Mouse (Mus musculus): ENCODE data around the gene Cenpp. TPM values are rescaled to one million over a fixed set of nuclear protein-coding genes. Genes with fewer than 3 reads are reported as not detected.
A peak's percentile ranks its signal among the peaks of the same experiment; 100 is the strongest.

Cenpp gene
- polyA plus RNA-seq, 1 experiment, result 27.2 TPM

DNA sequence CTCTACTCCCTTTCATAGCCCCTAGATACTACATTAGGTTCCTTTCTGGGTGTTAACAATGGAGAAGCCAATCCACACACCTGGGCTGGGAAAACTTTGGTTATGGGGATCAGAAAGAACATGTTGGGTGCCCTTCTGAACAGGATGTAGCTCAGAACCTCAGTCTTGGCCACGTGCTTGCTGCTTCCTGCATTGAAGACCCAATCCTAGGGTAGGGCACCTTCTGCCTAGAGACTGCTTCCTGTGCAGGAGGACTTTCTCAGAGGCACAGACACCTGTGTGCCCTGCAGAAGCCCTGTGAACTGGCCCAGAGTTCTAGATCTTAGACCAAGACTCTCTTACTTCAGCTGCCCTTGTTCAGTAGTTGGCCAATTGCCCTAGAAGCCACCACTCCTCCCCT, 216.8 kb downstream of the Cenpp start:
- H3K4me1 ChIP-seq (ENCODE audit: control insufficient read depth, insufficient read depth, low read length), result no peaks in the 10 kb centered on the region
- TF ChIP-seq EP300 (IDR thresholded peaks at IDR 0.05; ENCODE audit: insufficient read depth, low read depth, low read length) (no peak), CTCF (IDR thresholded peaks at IDR 0.05; ENCODE audit: low read depth, low read length) (no peak), POLR2A (IDR thresholded peaks at IDR 0.05; ENCODE audit: insufficient read depth, low read length) (no peak)
- no peaks in the 10 kb centered on the region for H3K9me3 ChIP-seq (replicated peaks; ENCODE audit: control insufficient read depth, insufficient read depth, low read length, poor library complexity, severe bottlenecking)
- H3K36me3 ChIP-seq (ENCODE audit: control insufficient read depth, insufficient read depth, low read length, poor library complexity, severe bottlenecking), result no peaks in the 10 kb centered on the region
- no peaks in the 10 kb centered on the region for H3K27me3 ChIP-seq (ENCODE audit: control insufficient read depth, insufficient read depth, low read length, poor library complexity, severe bottlenecking)
- no peak overlapping the region for H3K4me3 ChIP-seq (ENCODE audit: low read depth, low read length)
- no peak overlapping the region for H3K9ac ChIP-seq (ENCODE audit: low read depth, poor library complexity, severe bottlenecking)
- no peak overlapping the region for H3K27ac ChIP-seq (ENCODE audit: insufficient read depth, low read length)

DNA sequence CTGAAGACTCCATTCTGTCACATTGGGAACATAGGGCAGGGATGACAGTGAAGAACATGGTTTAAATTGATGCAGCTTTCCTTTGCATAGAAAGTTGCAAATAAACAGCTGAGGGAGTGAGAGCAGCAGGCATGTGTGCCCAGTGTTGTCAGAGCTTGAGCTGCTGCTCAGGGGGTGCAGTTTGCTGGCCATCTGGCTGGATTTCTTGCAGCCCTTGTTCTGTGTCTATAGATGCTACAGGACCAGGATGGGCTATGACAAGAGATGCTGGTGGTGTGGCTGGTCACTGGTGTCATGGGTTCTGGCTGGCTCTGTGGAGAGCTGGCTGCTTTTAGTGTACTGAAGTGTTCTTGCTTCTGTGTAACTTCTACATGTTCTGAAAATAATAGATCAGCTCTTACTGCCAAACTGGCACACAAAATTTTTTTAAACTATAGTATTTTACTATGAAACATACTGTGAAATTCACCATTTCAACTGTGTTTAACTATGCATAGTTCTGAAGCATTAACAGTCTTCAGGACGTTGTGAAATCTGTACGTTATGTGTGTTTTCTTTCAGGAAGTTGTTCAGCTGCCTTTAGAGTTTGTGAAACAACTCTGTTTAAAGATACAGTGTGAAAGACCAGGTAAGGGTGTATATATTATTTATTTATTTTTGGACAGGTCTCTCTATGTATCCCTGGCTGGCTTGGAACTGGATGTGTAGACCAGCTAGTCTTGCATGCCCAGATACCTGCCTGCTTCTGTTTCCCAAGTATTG, 219.1 kb downstream of the Cenpp start:
- no peak for TF ChIP-seq EP300 (IDR thresholded peaks at IDR 0.05; ENCODE audit: insufficient read depth, low read depth, low read length)
- no peak for TF ChIP-seq CTCF (IDR thresholded peaks at IDR 0.05; ENCODE audit: low read depth, low read length)
- TF ChIP-seq POLR2A (IDR thresholded peaks at IDR 0.05; ENCODE audit: insufficient read depth, low read length), result no peak
- Histone ChIP-seq H3K36me3 (ENCODE audit: control insufficient read depth, insufficient read depth, low read length, poor library complexity, severe bottlenecking) (no peaks in the 10 kb centered on the region), H3K4me3 (ENCODE audit: low read depth, low read length) (no peak overlapping the region), H3K27ac (ENCODE audit: insufficient read depth, low read length) (no peak overlapping the region), H3K4me1 (ENCODE audit: control insufficient read depth, insufficient read depth, low read length) (no peaks in the 10 kb centered on the region), H3K27me3 (ENCODE audit: control insufficient read depth, insufficient read depth, low read length, poor library complexity, severe bottlenecking) (no peaks in the 10 kb centered on the region), H3K9me3 (replicated peaks; ENCODE audit: control insufficient read depth, insufficient read depth, low read length, poor library complexity, severe bottlenecking) (no peaks in the 10 kb centered on the region), H3K9ac (ENCODE audit: low read depth, poor library complexity, severe bottlenecking) (no peak overlapping the region)

DNA sequence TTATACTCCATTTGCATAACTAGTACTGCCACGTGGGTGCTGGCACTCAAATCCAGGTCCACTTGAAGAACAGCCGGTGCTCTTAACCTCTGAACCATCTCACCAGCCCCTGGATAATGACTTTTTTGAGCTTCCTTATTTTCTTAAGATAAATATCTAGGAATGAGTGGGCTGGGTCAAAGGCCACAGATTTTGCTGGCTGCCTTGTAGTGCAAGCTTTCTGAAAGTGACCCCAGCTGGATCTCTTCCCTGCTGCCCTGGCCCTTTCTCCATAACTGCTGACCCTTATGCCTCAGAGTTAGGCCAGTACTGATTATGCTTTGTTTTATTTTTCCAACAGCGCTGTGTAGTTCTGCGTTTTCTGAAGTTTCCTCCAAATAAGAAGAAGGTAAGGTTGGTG, 222.1 kb downstream of the Cenpp start:
- no peak overlapping the region for H3K27ac ChIP-seq (ENCODE audit: insufficient read depth, low read length)
- no peak overlapping the region for H3K4me3 ChIP-seq (ENCODE audit: low read depth, low read length)
- H3K9ac ChIP-seq (ENCODE audit: low read depth, poor library complexity, severe bottlenecking), result no peak overlapping the region
- no peaks in the 10 kb centered on the region for H3K27me3 ChIP-seq (ENCODE audit: control insufficient read depth, insufficient read depth, low read length, poor library complexity, severe bottlenecking)
- no peaks in the 10 kb centered on the region for H3K4me1 ChIP-seq (ENCODE audit: control insufficient read depth, insufficient read depth, low read length)
- no peak for TF ChIP-seq POLR2A (IDR thresholded peaks at IDR 0.05; ENCODE audit: insufficient read depth, low read length)
- TF ChIP-seq EP300 (IDR thresholded peaks at IDR 0.05; ENCODE audit: insufficient read depth, low read depth, low read length), result no peak
- no peaks in the 10 kb centered on the region for H3K36me3 ChIP-seq (ENCODE audit: control insufficient read depth, insufficient read depth, low read length, poor library complexity, severe bottlenecking)
- H3K9me3 ChIP-seq (replicated peaks; ENCODE audit: control insufficient read depth, insufficient read depth, low read length, poor library complexity, severe bottlenecking), result no peaks in the 10 kb centered on the region

DNA sequence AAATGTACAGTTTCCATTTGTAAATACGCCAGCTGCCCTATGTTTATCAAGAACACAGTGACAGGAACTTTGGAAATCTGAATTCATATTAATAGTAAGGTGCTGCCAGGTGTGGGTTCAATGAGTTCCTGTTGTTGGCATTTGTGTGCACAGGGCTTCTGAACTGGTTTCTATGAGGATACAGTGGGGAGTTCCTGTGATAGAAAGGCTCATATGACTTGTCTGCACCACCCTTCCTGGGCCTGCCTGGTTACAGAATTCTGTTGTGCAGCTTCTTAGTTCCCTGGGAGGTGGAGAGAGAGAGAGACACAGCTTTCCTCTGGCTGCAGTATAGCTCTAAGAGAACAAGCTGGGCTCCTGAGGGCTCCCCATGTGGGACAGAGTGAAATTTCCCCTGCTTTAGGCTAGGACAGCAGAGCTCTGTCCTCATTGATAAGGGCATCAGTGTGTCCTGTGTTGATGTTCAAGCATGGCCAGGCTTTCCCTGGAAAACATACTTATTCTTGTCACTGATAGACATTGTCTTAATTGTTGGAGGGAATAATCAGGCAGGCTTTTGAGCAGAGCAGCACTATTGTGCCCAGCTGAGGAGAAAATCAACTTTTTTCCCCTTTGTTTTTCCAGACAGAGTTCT, 224.4 kb downstream of the Cenpp start:
- H3K4me3 ChIP-seq (ENCODE audit: low read depth, low read length), result no peak overlapping the region
- no peak overlapping the region for H3K9ac ChIP-seq (ENCODE audit: low read depth, poor library complexity, severe bottlenecking)
- TF ChIP-seq POLR2A (IDR thresholded peaks at IDR 0.05; ENCODE audit: insufficient read depth, low read length) (no peak), CTCF (IDR thresholded peaks at IDR 0.05; ENCODE audit: low read depth, low read length) (no peak), EP300 (IDR thresholded peaks at IDR 0.05; ENCODE audit: insufficient read depth, low read depth, low read length) (no peak)
- H3K27me3 ChIP-seq (ENCODE audit: control insufficient read depth, insufficient read depth, low read length, poor library complexity, severe bottlenecking), result no peaks in the 10 kb centered on the region
- no peaks in the 10 kb centered on the region for H3K36me3 ChIP-seq (ENCODE audit: control insufficient read depth, insufficient read depth, low read length, poor library complexity, severe bottlenecking)
- H3K27ac ChIP-seq (ENCODE audit: insufficient read depth, low read length), result no peak overlapping the region
- H3K4me1 ChIP-seq (ENCODE audit: control insufficient read depth, insufficient read depth, low read length), result no peaks in the 10 kb centered on the region
- H3K9me3 ChIP-seq (replicated peaks; ENCODE audit: control insufficient read depth, insufficient read depth, low read length, poor library complexity, severe bottlenecking), result no peaks in the 10 kb centered on the region

DNA sequence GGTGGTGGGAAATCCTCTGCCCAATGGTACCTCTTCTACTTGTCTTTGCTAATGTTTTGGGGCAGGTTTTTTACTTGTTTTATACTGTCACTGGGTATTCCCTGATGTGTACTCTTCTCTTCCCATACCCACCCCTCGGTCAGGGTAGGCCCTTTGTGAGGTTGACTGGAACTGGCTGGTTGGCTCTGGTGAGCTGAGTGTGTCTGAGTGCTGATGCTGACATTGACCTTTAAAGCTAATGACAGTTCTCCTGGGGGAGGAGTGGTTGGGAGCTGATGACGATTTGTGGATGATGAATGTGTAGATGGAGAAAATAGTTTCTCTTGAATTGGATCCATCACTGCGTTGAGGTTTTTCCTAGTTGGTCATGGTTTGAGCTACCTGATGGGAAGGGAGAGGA, 225.8 kb downstream of the Cenpp start:
- H3K9me3 ChIP-seq (replicated peaks; ENCODE audit: control insufficient read depth, insufficient read depth, low read length, poor library complexity, severe bottlenecking), result no peaks in the 10 kb centered on the region
- H3K27ac ChIP-seq (ENCODE audit: insufficient read depth, low read length), result no peak overlapping the region
- H3K36me3 ChIP-seq (ENCODE audit: control insufficient read depth, insufficient read depth, low read length, poor library complexity, severe bottlenecking), result no peaks in the 10 kb centered on the region

DNA sequence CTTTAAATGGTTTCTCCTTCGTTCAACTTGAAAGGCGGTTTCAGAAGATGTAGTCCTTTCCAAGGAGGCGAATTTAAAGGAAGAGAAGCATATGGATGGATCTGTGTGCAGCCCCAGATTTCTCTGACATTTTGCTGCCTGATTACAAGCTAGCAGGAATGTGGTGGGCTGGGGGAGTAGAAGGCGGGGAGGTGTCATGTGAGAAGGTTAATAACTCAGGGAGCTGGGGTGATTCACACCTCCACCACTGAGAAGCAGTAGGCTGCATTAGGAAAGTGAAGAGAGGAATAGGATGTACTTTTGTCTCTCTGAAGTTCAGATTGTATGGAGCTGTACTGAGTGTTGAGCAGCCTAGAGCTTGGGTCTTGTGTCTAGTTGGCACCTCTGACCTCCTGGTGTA, 230.6 kb downstream of the Cenpp start:
- Histone ChIP-seq H3K4me3 (ENCODE audit: low read depth, low read length) (peak overlapping the region; percentile 85), H3K4me1 (ENCODE audit: control insufficient read depth, insufficient read depth, low read length) (no peaks in the 10 kb centered on the region), H3K36me3 (ENCODE audit: control insufficient read depth, insufficient read depth, low read length, poor library complexity, severe bottlenecking) (no peaks in the 10 kb centered on the region), H3K9ac (ENCODE audit: low read depth, poor library complexity, severe bottlenecking) (peak overlapping the region; percentile 67), H3K27me3 (ENCODE audit: control insufficient read depth, insufficient read depth, low read length, poor library complexity, severe bottlenecking) (no peaks in the 10 kb centered on the region), H3K27ac (ENCODE audit: insufficient read depth, low read length) (no peak overlapping the region), H3K9me3 (replicated peaks; ENCODE audit: control insufficient read depth, insufficient read depth, low read length, poor library complexity, severe bottlenecking) (no peaks in the 10 kb centered on the region)
- TF ChIP-seq POLR2A (IDR thresholded peaks at IDR 0.05; ENCODE audit: insufficient read depth, low read length), result no peak
- no peak for TF ChIP-seq CTCF (IDR thresholded peaks at IDR 0.05; ENCODE audit: low read depth, low read length)
- no peak for TF ChIP-seq EP300 (IDR thresholded peaks at IDR 0.05; ENCODE audit: insufficient read depth, low read depth, low read length)

More for the DNA sequence above, 225.8 kb downstream of the Cenpp start:
- no peaks in the 10 kb centered on the region for H3K27me3 ChIP-seq (ENCODE audit: control insufficient read depth, insufficient read depth, low read length, poor library complexity, severe bottlenecking)
- no peak overlapping the region for H3K9ac ChIP-seq (ENCODE audit: low read depth, poor library complexity, severe bottlenecking)
- H3K4me1 ChIP-seq (ENCODE audit: control insufficient read depth, insufficient read depth, low read length), result no peaks in the 10 kb centered on the region
- TF ChIP-seq CTCF (IDR thresholded peaks at IDR 0.05; ENCODE audit: low read depth, low read length), result no peak
- TF ChIP-seq EP300 (IDR thresholded peaks at IDR 0.05; ENCODE audit: insufficient read depth, low read depth, low read length), result no peak
- TF ChIP-seq POLR2A (IDR thresholded peaks at IDR 0.05; ENCODE audit: insufficient read depth, low read length), result no peak
- H3K4me3 ChIP-seq (ENCODE audit: low read depth, low read length), result no peak overlapping the region
